Mouse (Mus musculus) small intestine, adult 2 months (tissue): ENCODE measurements around the gene Clk3.

Experiments
- CTCF ChIP-seq: fragments of 200-500 bp; IDR thresholded peaks from 2 replicates; pipeline ENCODE4 v1.5.1; 2012; ENCODE audit warnings: low read depth, mild to moderate bottlenecking, control low read depth, inconsistent platforms, low read length, moderate library complexity, mixed read lengths; ENCODE audit not compliant: insufficient replicate concordance, insufficient read length; ENCODE audit errors: extremely low read depth
- POLR2A ChIP-seq: fragments of 200-500 bp; IDR thresholded peaks from 2 replicates; pipeline ENCODE4 v1.6.1; 2012; ENCODE audit warnings: low read depth, mild to moderate bottlenecking, control low read depth, inconsistent platforms, low read length, moderate library complexity

DNA sequence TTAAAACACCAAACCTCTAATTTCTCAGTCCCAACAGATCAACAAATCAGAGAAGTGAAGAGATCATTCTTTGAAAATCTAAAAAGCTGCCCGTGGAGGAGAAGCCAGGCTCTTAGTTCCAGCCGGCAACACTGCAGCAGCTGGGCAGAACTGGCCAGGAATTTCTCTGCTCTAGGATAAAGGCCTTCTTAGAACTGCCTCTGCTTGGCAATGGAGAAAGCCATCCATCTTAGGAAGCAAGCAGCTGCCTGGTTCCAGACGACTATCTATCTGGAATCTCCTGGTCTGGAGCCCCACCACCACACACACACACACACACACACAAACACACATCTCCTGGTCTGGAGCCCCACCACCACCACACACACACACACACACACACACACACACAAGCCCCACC, 49.2 kb upstream of the Clk3 start:
- TF ChIP-seq CTCF (no peak), POLR2A (no peak)
